Mouse (Mus musculus): ENCODE data around the gene Tmsb10.

- TF ChIP-seq POLR2A (IDR thresholded peaks at IDR 0.05; ENCODE audit: borderline replicate concordance, extremely low read depth, insufficient read depth, insufficient read length, poor library complexity, severe bottlenecking), result no peak
- no peak for TF ChIP-seq CTCF (IDR thresholded peaks at IDR 0.05; ENCODE audit: borderline replicate concordance, extremely low read depth, insufficient read depth, insufficient read length)
Measured at GRCm38 (mm10) chr6:72949161-72949756, 9.3 kb downstream of the Tmsb10 start.
